Mouse (Mus musculus) embryonic fibroblast, embryonic 13.5 days (primary cell): ENCODE measurements around the gene Serbp1. TPM values are rescaled to one million over a fixed set of nuclear protein-coding genes. Genes with fewer than 3 reads are reported as not detected.

Experiments
- H3K27ac ChIP-seq: 2 replicates; pipeline ENCODE4 v1.5.1; 2012; ENCODE audit warnings: low read length, control low read depth, inconsistent platforms; ENCODE audit not compliant: insufficient read depth
- H3K4me1 ChIP-seq: 2 replicates; pipeline ENCODE4 v1.6.1; 2011; ENCODE audit warnings: low read length; ENCODE audit not compliant: control insufficient read depth, insufficient read depth
- H3K4me3 ChIP-seq: 2 replicates; pipeline ENCODE4 v1.5.1; 2011; ENCODE audit warnings: mild to moderate bottlenecking, control low read depth, low read length; ENCODE audit not compliant: insufficient read depth
- CTCF ChIP-seq: IDR thresholded peaks from 2 replicates; pipeline ENCODE4 v1.5.1; 2011; ENCODE audit warnings: mild to moderate bottlenecking, control low read depth, low read length, moderate library complexity, borderline replicate concordance; ENCODE audit not compliant: insufficient read depth
- POLR2A ChIP-seq: IDR thresholded peaks from 2 replicates; pipeline ENCODE4 v1.6.1; 2011; ENCODE audit warnings: low read depth, mild to moderate bottlenecking, control low read depth, low read length, moderate library complexity
- polyA plus RNA-seq: library from polyadenylated mRNA; stranded (reverse); fragments of >200 nt; gene quantifications from 2 replicates; pipeline ENCODE4 v1.2.4, GENCODE M21; 2011; ENCODE audit warnings: low read depth; ENCODE audit not compliant: missing spikeins, insufficient read length

Gene Serbp1
- polyA plus RNA-seq, 1 experiment = 685 TPM

- Histone ChIP-seq H3K27ac (no peak overlapping the region), H3K4me1 (no peaks in the 10 kb centered on the region), H3K4me3 (no peak overlapping the region)
- TF ChIP-seq CTCF (no peak), POLR2A (no peak)
Measured at GRCm38 (mm10) chr6:67292042-67292623, 54.2 kb downstream of the Serbp1 start.

- TF ChIP-seq POLR2A = no peak
- no peak for TF ChIP-seq CTCF
- H3K4me1 ChIP-seq = no peaks in the 10 kb centered on the region
- H3K4me3 ChIP-seq = no peak overlapping the region
- H3K27ac ChIP-seq = no peak overlapping the region
Measured at GRCm38 (mm10) chr6:67296126-67296525, 58.1 kb downstream of the Serbp1 start.

DNA sequence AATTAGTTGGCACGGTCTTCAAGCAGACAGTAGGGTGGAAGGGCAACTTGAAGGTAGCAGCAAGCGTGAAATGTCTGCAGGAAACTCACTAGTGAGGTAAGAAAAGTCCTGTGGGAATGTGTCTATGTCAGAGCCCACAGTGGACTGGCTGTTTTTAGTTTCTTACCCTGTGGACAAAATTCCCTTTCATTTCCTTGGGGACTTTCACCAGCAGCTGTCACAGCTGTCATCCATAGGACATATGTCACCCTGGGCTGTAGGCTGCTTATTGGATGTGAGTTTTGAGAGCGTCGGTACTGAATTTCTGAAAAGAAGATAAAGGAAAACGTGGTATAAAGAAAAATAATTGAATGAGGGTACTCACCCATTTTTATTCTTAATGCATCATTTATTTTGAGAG, 60.8 kb downstream of the Serbp1 start:
- Histone ChIP-seq H3K4me1 (no peaks in the 10 kb centered on the region), H3K4me3 (no peak overlapping the region), H3K27ac (no peak overlapping the region)
- TF ChIP-seq CTCF (no peak), POLR2A (no peak)

DNA sequence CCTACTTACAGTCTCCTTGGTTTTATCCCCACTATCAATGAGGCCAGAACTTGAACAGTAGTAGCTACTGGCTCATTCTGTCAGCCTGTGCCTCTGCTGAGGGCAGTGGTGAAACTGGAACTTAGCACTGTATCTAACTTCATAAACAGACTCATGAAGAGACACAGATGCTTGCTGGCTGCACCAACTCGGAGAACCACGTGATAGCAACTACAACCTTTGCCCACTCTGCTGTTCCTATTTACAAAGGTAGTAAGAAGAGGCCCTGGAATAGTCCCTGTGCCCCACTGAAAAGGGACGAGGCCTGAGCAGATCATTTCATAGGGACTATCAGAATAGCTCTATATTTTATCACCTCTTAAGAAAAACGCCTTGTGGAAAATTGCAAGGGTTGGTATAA, 62.3 kb downstream of the Serbp1 start:
- no peak overlapping the region for H3K27ac ChIP-seq
- H3K4me1 ChIP-seq = no peaks in the 10 kb centered on the region
- H3K4me3 ChIP-seq = no peak overlapping the region
- TF ChIP-seq POLR2A (no peak), CTCF (no peak)

- no peaks in the 10 kb centered on the region for H3K4me1 ChIP-seq
- no peak overlapping the region for H3K4me3 ChIP-seq
- no peak overlapping the region for H3K27ac ChIP-seq
- no peak for TF ChIP-seq CTCF
Measured at GRCm38 (mm10) chr6:67300710-67301163, 62.8 kb downstream of the Serbp1 start.

GRCm38 (mm10) chr6:67301230-67301629, 63.3 kb downstream of the Serbp1 start:
- no peak overlapping the region for H3K4me3 ChIP-seq
- H3K4me1 ChIP-seq = no peaks in the 10 kb centered on the region
- TF ChIP-seq CTCF = no peak
- no peak for TF ChIP-seq POLR2A
- no peak overlapping the region for H3K27ac ChIP-seq

GRCm38 (mm10) chr6:67302471-67302870, 64.5 kb downstream of the Serbp1 start:
- TF ChIP-seq POLR2A = no peak
- no peak for TF ChIP-seq CTCF
- H3K4me1 ChIP-seq = no peaks in the 10 kb centered on the region
- H3K27ac ChIP-seq = no peak overlapping the region
- H3K4me3 ChIP-seq = no peak overlapping the region

- Histone ChIP-seq H3K4me1 (no peaks in the 10 kb centered on the region), H3K27ac (no peak overlapping the region), H3K4me3 (no peak overlapping the region)
- TF ChIP-seq CTCF = no peak
- TF ChIP-seq POLR2A = no peak
Measured at GRCm38 (mm10) chr6:67303210-67303609, 65.2 kb downstream of the Serbp1 start.

DNA sequence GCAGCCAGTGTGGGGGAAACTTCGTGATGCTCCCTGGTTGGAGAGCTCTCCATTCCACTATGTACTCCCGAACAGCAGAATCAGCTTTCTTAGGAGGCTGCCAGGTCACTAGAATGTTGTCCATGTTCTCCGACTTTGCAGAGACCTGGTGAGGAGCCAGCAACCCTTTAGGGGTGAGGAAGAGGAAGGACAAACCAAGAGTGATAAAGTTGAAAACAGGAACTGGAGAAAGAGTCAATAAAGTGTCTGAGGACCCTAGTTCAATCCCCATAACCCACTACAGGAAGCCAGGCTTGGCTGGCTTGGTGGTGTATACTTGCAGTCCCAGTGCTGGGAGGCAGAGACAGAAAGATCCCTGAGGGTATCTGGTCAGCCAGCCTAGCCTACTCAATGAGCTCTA, 71.0 kb downstream of the Serbp1 start:
- H3K4me1 ChIP-seq = no peaks in the 10 kb centered on the region
- no peak overlapping the region for H3K27ac ChIP-seq
- TF ChIP-seq CTCF = no peak
- TF ChIP-seq POLR2A = no peak
- H3K4me3 ChIP-seq = no peak overlapping the region

DNA sequence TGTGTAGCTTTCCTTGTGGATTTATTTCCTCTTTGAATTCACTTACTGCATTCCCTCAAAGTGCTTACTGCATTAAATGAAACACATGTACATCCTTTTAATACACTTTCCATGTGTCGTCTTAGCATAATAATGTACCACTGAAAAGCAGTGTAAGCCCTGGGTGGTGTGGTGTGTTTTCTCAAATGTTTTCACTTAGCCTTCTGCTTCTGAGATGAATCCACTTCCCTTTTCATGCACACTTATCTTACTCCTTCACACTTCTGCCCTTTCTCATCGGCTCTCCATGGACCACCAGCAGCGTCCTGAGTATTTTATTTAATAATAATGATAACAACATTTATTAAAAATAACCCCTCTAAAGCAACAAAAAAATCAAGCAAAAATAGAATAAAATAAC, 71.8 kb downstream of the Serbp1 start:
- no peaks in the 10 kb centered on the region for H3K4me1 ChIP-seq
- H3K4me3 ChIP-seq = no peak overlapping the region
- no peak overlapping the region for H3K27ac ChIP-seq
- TF ChIP-seq POLR2A = no peak
- TF ChIP-seq CTCF = no peak

GRCm38 (mm10) chr6:67314697-67315096, 76.7 kb downstream of the Serbp1 start:
- Histone ChIP-seq H3K4me3 (no peak overlapping the region), H3K27ac (no peak overlapping the region), H3K4me1 (no peaks in the 10 kb centered on the region)
- TF ChIP-seq POLR2A (no peak), CTCF (no peak)
